Mouse (Mus musculus) heart, postnatal 0 days (tissue): Measurements from ENCODE around the gene Khdc3.

Experiments used
- CTCF ChIP-seq: IDR thresholded peaks from 2 replicates; pipeline ENCODE4 v1.5.1; 2016; ENCODE audit warnings: antibody characterized with exemption, control low read depth, low read depth
- EP300 ChIP-seq: IDR thresholded peaks from 2 replicates; pipeline ENCODE4 v1.6.1; 2016; ENCODE audit warnings: antibody characterized with exemption, low read depth

- TF ChIP-seq EP300 (no peak), CTCF (no peak)
Observed at GRCm38 (mm10) chr9:73063621-73064290, 37.9 kb upstream of the Khdc3 start.
